Mouse (Mus musculus): Measurements from ENCODE around the gene Cops6. TPM values are rescaled to one million over a fixed set of nuclear protein-coding genes. Genes with fewer than 3 reads are reported as not detected.

The Cops6 gene
- 154 and 161 TPM in 2 replicates for polyA plus RNA-seq (2015; fragmentation: Nextera tagmentation; extraction: Ambion mirVana)

DNA sequence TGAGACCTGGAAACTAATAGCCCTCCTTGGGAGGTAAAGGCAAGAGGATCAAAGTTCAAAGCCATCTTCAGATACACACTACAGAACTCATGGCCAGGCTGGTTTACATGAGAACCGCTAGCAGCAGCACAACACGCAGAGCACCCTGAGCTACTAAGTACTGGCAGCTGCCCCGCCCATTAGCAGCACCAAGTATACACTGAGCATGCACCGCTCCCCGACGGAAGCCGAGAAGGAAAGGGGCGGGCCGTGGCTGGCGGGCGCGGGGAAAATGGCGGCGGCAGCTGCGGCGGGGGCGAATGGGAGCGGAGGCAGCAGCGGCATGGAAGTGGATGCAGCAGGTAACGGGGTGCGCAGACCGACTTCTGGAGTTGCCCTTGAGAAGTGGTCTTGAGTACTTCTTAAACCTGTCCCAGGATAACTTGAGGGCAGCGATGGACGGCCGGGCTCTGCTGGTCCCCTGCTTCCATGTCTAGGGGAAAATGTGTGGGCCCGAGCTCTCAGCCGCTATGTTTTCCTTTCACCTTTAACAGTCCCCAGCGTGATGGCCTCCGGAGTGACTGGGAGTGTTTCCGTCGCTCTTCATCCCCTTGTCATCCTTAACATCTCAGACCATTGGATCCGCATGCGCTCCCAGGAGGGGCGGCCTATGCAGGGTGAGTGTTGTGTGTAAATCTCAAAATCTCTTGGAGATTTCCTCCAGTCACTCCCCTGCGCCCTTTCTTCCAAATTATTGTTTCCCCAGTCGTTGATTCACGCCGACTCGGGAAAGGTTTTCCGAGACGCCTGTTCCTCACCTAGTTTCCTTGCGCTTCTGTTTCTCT lies at the start of gene Cops6:
Gene Cops6, plus strand, starts transcription at position 230 of the 824 bp plus-strand sequence.
- Histone ChIP-seq H3K4me1 (replicated peaks; ENCODE audit: control insufficient read depth, insufficient read depth, low read length) (0 out of 2 replicates have a peak, but pooled peaks cover 5% of the 10 kb centered on the region), H3K9ac (ENCODE audit: low read depth, low read length) (peak within 1 kb of the TSS; percentile 61), H3K36me3 (ENCODE audit: control insufficient read depth, insufficient read depth) (peaks cover 35% of the 10 kb centered on the region), H3K4me3 (ENCODE audit: low read depth, low read length) (peak within 1 kb of the TSS; percentile 64), H3K27me3 (replicated peaks; ENCODE audit: control insufficient read depth, insufficient read depth, low read length) (no peaks in the 10 kb centered on the region), H3K4me2 (replicated peaks; ENCODE audit: low read depth) (peak within 1 kb of the TSS; percentile 73), H3K9me3 (ENCODE audit: control insufficient read depth) (no peaks in the 10 kb centered on the region), H3K27ac (ENCODE audit: low read depth, low read length) (peak within 1 kb of the TSS; percentile 3)
- no peak for TF ChIP-seq CTCF (IDR thresholded peaks at IDR 0.05; ENCODE audit: low read depth)
- WGBS: under 1% methylated on average over 42 of the region's 42 CpGs
- ATAC-seq: peak; percentile 92

DNA sequence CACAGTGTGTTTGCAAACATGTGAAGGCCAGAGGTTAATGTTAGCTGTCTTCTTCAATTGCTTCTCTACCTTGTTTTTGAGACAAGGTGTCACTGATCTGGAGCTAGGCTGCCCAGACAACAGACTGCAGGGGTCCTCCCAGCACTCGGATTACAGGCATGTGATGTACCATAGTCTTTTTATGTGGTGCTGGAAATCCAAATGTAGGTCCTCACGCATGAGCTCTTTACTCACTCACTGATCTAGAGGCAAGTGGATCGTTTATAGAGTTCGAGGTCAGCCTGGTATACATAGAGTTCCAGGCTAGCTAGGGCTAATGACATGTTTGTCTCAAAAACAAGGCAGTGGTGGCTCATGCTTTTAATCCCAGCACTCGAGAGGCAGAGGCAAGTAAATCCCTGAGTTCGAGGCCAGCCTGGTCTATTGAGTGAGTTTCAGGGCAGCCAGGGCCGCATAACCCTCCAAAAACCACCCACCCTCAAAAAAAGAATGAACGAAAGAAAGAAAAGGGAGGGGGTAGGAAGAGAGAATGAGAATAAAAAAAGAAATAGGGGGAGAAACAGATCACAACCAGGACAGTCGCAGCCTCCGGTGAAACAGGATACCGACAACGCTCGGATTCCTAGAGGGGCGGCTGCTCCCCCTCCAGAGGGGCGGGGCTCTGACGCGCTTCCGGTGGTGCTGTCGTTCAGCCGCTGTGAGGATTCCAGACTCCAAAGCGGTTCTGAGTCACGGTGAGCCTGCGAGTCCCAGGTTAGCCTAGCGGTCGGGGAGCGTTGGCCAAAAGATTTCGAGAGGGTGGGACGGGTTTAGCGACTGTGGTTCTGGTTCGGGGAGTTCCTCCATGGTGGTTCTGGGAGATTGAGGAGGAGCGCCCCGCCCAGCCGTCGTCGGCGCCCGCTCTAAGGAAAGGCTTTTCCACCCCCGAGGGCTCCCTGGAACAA lies 44.3 kb upstream of the Cops6 start, which contains the start of gene Zscan21:
Gene Zscan21, plus strand, starts transcription at position 649 of the 944 bp plus-strand sequence.
- TF ChIP-seq CTCF (IDR thresholded peaks at IDR 0.05; ENCODE audit: low read depth): peak; percentile 37
- H3K36me3 ChIP-seq (ENCODE audit: control insufficient read depth, insufficient read depth): no peaks in the 10 kb centered on the region; the same call in 1 of the 2 replicates
- H3K4me3 ChIP-seq (ENCODE audit: low read depth, low read length): peak within 1 kb of the TSS; percentile 74
- ATAC-seq: peak; percentile 95
- H3K4me2 ChIP-seq (replicated peaks; ENCODE audit: low read depth): peak within 1 kb of the TSS; percentile 71
- WGBS: 6% methylated on average over 38 of the region's 38 CpGs
- peak within 1 kb of the TSS; percentile 92 for H3K27ac ChIP-seq (ENCODE audit: low read depth, low read length)
- H3K9me3 ChIP-seq (ENCODE audit: control insufficient read depth): no peaks in the 10 kb centered on the region
- no peaks in the 10 kb centered on the region for H3K27me3 ChIP-seq (replicated peaks; ENCODE audit: control insufficient read depth, insufficient read depth, low read length)
- peak within 1 kb of the TSS; percentile 63 for H3K9ac ChIP-seq (ENCODE audit: low read depth, low read length)
- no peaks in the 10 kb centered on the region for H3K4me1 ChIP-seq (replicated peaks; ENCODE audit: control insufficient read depth, insufficient read depth, low read length)

DNA sequence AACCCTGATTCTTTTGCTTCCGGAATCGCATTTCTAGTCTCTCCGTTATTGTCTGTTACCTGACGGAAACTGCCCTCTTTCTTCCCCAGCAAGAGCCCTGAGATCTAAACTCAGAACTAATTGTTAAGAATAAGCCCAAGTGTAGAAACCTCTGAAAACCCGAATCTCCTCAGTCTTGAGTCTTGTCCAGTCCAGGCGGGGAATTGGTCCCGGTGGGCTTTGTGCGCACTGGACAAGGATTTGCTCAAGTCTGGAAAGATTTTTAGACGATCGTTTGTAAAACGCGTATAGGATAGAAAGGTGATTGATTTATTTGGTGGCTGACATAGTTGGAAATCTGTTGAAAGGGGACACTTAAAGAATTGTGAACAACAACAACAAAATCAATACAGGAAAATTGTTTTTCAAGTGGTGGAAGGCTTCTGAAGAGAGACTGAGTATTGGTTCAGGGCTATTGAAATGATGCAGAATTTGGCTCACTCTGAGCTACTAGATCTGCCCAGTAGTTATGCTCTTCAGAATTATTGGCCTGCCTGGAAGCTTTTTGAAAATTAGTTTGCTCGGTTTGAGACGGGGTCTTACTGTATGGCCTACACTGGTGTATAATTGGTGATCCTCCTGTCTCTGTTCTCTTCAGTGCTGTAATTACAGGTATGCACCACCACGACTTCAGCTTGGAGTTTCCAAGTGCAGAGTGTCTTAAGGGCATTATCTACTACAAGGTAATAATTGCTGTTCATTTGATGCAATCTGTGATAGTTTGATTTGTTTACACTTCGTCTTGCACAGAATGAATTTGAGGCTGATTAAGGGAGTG lies 43.5 kb upstream of the Cops6 start:
- ATAC-seq: no peak
- no peaks in the 10 kb centered on the region for H3K27me3 ChIP-seq (replicated peaks; ENCODE audit: control insufficient read depth, insufficient read depth, low read length)
- 3% methylated on average over 16 of the region's 16 CpGs for WGBS

DNA sequence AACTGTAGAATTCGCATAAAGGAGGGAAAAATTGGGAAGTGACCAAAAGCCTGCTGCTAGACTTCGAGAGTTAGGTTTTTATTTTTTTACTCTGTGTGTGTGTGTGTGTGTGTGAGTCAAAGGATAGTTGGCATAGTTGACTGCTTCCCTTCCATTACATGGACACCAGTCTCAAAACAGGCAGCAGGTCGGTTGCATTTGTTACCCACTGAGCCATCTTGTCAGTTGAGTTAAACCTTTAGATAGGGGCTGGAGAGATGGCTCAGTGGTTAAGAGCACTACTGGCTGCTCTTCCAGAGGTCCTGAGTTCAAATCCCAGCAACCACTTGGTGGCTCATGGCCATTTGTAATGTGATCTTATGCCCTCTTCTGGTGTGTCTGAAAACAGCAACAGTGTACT lies 42.8 kb upstream of the Cops6 start:
- Histone ChIP-seq H3K27me3 (replicated peaks; ENCODE audit: control insufficient read depth, insufficient read depth, low read length) (no peaks in the 10 kb centered on the region), H3K36me3 (ENCODE audit: control insufficient read depth, insufficient read depth) (peaks cover 2% of the 10 kb centered on the region; the same call in 1 of the 2 replicates), H3K4me3 (ENCODE audit: low read depth, low read length) (peak overlapping the region; percentile 74; the same call in 1 of the 2 replicates), H3K9ac (ENCODE audit: low read depth, low read length) (no peak overlapping the region), H3K4me2 (replicated peaks; ENCODE audit: low read depth) (peak overlapping the region; percentile 71), H3K27ac (ENCODE audit: low read depth, low read length) (0 out of 2 replicates have a peak overlapping the region, but pooled peaks have one; percentile 92), H3K4me1 (replicated peaks; ENCODE audit: control insufficient read depth, insufficient read depth, low read length) (no peaks in the 10 kb centered on the region), H3K9me3 (ENCODE audit: control insufficient read depth) (no peaks in the 10 kb centered on the region)
- ATAC-seq: no peak
- 58% methylated on average over 3 of the region's 3 CpGs for WGBS
- TF ChIP-seq CTCF (IDR thresholded peaks at IDR 0.05; ENCODE audit: low read depth): 0 out of 2 replicates have a peak, but pooled peaks have one; percentile 27

More for the DNA sequence above, 43.5 kb upstream of the Cops6 start:
- no peaks in the 10 kb centered on the region for H3K9me3 ChIP-seq (ENCODE audit: control insufficient read depth)
- H3K4me3 ChIP-seq (ENCODE audit: low read depth, low read length): peak overlapping the region; percentile 74
- H3K4me1 ChIP-seq (replicated peaks; ENCODE audit: control insufficient read depth, insufficient read depth, low read length): no peaks in the 10 kb centered on the region
- TF ChIP-seq CTCF (IDR thresholded peaks at IDR 0.05; ENCODE audit: low read depth): no peak
- H3K27ac ChIP-seq (ENCODE audit: low read depth, low read length): peak overlapping the region; percentile 92
- H3K4me2 ChIP-seq (replicated peaks; ENCODE audit: low read depth): peak overlapping the region; percentile 71
- H3K9ac ChIP-seq (ENCODE audit: low read depth, low read length): peak overlapping the region; percentile 63
- H3K36me3 ChIP-seq (ENCODE audit: control insufficient read depth, insufficient read depth): no peaks in the 10 kb centered on the region; the same call in 1 of the 2 replicates

DNA sequence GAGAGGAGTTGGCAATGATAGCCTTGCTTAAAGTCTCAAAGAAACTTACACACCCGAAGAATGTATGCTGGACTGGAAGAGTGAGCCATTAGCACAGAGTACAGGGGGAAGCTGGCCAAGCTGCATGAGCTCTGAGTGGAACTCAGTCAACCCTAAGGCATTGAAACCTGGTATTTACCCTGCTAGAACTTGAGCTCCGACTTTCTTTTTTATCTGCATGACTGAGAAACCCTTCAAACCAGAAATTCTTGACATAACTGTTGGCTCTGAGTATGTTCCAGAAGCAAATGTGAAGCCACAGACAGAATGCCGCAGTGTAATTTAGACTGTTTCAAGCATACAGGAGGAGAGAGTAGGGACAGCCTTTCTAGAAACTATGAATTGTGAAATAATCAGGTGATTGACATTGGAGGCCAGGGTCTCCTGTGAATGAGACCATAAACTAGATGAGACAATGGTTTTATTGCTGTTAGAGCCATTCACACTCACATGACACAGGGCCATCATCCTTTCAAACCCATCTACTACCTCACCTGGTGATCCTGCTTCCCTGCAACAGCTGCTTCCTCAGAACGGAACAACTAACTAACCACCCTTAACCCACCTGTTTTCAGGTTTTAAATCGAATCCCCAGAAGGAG lies 28.3 kb upstream of the Cops6 start:
- TF ChIP-seq CTCF (IDR thresholded peaks at IDR 0.05; ENCODE audit: low read depth): no peak
- H3K9me3 ChIP-seq (ENCODE audit: control insufficient read depth): no peaks in the 10 kb centered on the region
- no peak overlapping the region for H3K4me2 ChIP-seq (replicated peaks; ENCODE audit: low read depth)
- peaks cover 57% of the 10 kb centered on the region for H3K36me3 ChIP-seq (ENCODE audit: control insufficient read depth, insufficient read depth)
- H3K4me3 ChIP-seq (ENCODE audit: low read depth, low read length): no peak overlapping the region
- no peak overlapping the region for H3K9ac ChIP-seq (ENCODE audit: low read depth, low read length)
- peak overlapping the region; percentile 35; the same call in 1 of the 2 replicates for H3K27ac ChIP-seq (ENCODE audit: low read depth, low read length)
- WGBS: 63% methylated on average over 5 of the region's 5 CpGs
- H3K27me3 ChIP-seq (replicated peaks; ENCODE audit: control insufficient read depth, insufficient read depth, low read length): no peaks in the 10 kb centered on the region
- ATAC-seq: peak; percentile 56
- H3K4me1 ChIP-seq (replicated peaks; ENCODE audit: control insufficient read depth, insufficient read depth, low read length): no peaks in the 10 kb centered on the region
